Mouse (Mus musculus): Measurements from ENCODE around the gene Rnf5. TPM values are rescaled to one million over a fixed set of nuclear protein-coding genes. Genes with fewer than 3 reads are reported as not detected.

The Rnf5 gene
- polyA plus RNA-seq, 1 experiment = 101 TPM

- H3K9me3 ChIP-seq = no peaks in the 10 kb centered on the region
- H3K27me3 ChIP-seq (replicated peaks) = peaks cover 43% of the 10 kb centered on the region
- peak overlapping the region; percentile 94 for H3K4me3 ChIP-seq (replicated peaks)
- no peak for TF ChIP-seq GATA1 (IDR thresholded peaks at IDR 0.05; ENCODE audit: borderline replicate concordance, low read length)
- no peak for TF ChIP-seq FLI1 (IDR thresholded peaks at IDR 0.05; ENCODE audit: low read length)
- peaks cover 37% of the 10 kb centered on the region for H3K36me3 ChIP-seq (replicated peaks; ENCODE audit: low read length)
- H3K4me1 ChIP-seq = peaks cover 55% of the 10 kb centered on the region
Measured at GRCm38 (mm10) chr17:34626773-34627092, 23.2 kb upstream of the Rnf5 start.

- Histone ChIP-seq H3K4me3 (replicated peaks) (peak overlapping the region; percentile 94), H3K9me3 (no peaks in the 10 kb centered on the region), H3K27me3 (replicated peaks) (peaks cover 38% of the 10 kb centered on the region), H3K4me1 (peaks cover 50% of the 10 kb centered on the region), H3K36me3 (replicated peaks; ENCODE audit: low read length) (peaks cover 40% of the 10 kb centered on the region)
- TF ChIP-seq GATA1 (IDR thresholded peaks at IDR 0.05; ENCODE audit: borderline replicate concordance, low read length) = no peak
- no peak for TF ChIP-seq FLI1 (IDR thresholded peaks at IDR 0.05; ENCODE audit: low read length)
Measured at GRCm38 (mm10) chr17:34626062-34626772, 22.7 kb upstream of the Rnf5 start.

GRCm38 (mm10) chr17:34624981-34625380, 21.5 kb upstream of the Rnf5 start:
- H3K4me3 ChIP-seq (replicated peaks) = no peak overlapping the region
- TF ChIP-seq GATA1 (IDR thresholded peaks at IDR 0.05; ENCODE audit: borderline replicate concordance, low read length) = no peak
- TF ChIP-seq FLI1 (IDR thresholded peaks at IDR 0.05; ENCODE audit: low read length) = no peak
- H3K9me3 ChIP-seq = no peaks in the 10 kb centered on the region
- peaks cover 38% of the 10 kb centered on the region for H3K4me1 ChIP-seq
- H3K36me3 ChIP-seq (replicated peaks; ENCODE audit: low read length) = peaks cover 47% of the 10 kb centered on the region
- peaks cover 26% of the 10 kb centered on the region for H3K27me3 ChIP-seq (replicated peaks)

- H3K9me3 ChIP-seq = no peaks in the 10 kb centered on the region
- H3K36me3 ChIP-seq (replicated peaks; ENCODE audit: low read length) = peaks cover 53% of the 10 kb centered on the region
- H3K4me3 ChIP-seq (replicated peaks) = no peak overlapping the region
- TF ChIP-seq GATA1 (IDR thresholded peaks at IDR 0.05; ENCODE audit: borderline replicate concordance, low read length) (no peak), FLI1 (IDR thresholded peaks at IDR 0.05; ENCODE audit: low read length) (no peak)
- H3K4me1 ChIP-seq = peaks cover 28% of the 10 kb centered on the region
- peaks cover 8% of the 10 kb centered on the region for H3K27me3 ChIP-seq (replicated peaks)
Measured at GRCm38 (mm10) chr17:34623161-34623560, 19.7 kb upstream of the Rnf5 start.

- H3K4me3 ChIP-seq (replicated peaks) = no peak overlapping the region
Measured at GRCm38 (mm10) chr17:34621006-34621405, 17.5 kb upstream of the Rnf5 start.

GRCm38 (mm10) chr17:34618999-34619398, 15.5 kb upstream of the Rnf5 start:
- H3K36me3 ChIP-seq (replicated peaks; ENCODE audit: low read length) = peaks cover 74% of the 10 kb centered on the region
- H3K4me1 ChIP-seq = peaks cover 11% of the 10 kb centered on the region
- peak overlapping the region; percentile 3 for H3K4me3 ChIP-seq (replicated peaks)
- H3K27me3 ChIP-seq (replicated peaks) = no peaks in the 10 kb centered on the region
- no peaks in the 10 kb centered on the region for H3K9me3 ChIP-seq
- TF ChIP-seq FLI1 (IDR thresholded peaks at IDR 0.05; ENCODE audit: low read length) = no peak
- no peak for TF ChIP-seq GATA1 (IDR thresholded peaks at IDR 0.05; ENCODE audit: borderline replicate concordance, low read length)

More at GRCm38 (mm10) chr17:34621006-34621405, 17.5 kb upstream of the Rnf5 start:
- peaks cover 67% of the 10 kb centered on the region for H3K36me3 ChIP-seq (replicated peaks; ENCODE audit: low read length)
- TF ChIP-seq GATA1 (IDR thresholded peaks at IDR 0.05; ENCODE audit: borderline replicate concordance, low read length) = no peak
- no peaks in the 10 kb centered on the region for H3K9me3 ChIP-seq
- H3K4me1 ChIP-seq = peaks cover 14% of the 10 kb centered on the region
- no peaks in the 10 kb centered on the region for H3K27me3 ChIP-seq (replicated peaks)

- TF ChIP-seq FLI1 (IDR thresholded peaks at IDR 0.05; ENCODE audit: low read length) = no peak
- TF ChIP-seq GATA1 (IDR thresholded peaks at IDR 0.05; ENCODE audit: borderline replicate concordance, low read length) = no peak
- no peaks in the 10 kb centered on the region for H3K27me3 ChIP-seq (replicated peaks)
Measured at GRCm38 (mm10) chr17:34615871-34616270, 12.4 kb upstream of the Rnf5 start, which contains the start of gene Egfl8. Egfl8 (minus strand) TSS chr17:34615971.

GRCm38 (mm10) chr17:34613830-34614229, 10.3 kb upstream of the Rnf5 start:
- H3K27me3 ChIP-seq (replicated peaks) = no peaks in the 10 kb centered on the region
- peaks cover 25% of the 10 kb centered on the region for H3K4me1 ChIP-seq
- H3K4me3 ChIP-seq (replicated peaks) = no peak overlapping the region
- peaks cover 85% of the 10 kb centered on the region for H3K36me3 ChIP-seq (replicated peaks; ENCODE audit: low read length)
- no peak for TF ChIP-seq FLI1 (IDR thresholded peaks at IDR 0.05; ENCODE audit: low read length)
- TF ChIP-seq GATA1 (IDR thresholded peaks at IDR 0.05; ENCODE audit: borderline replicate concordance, low read length) = no peak
- no peaks in the 10 kb centered on the region for H3K9me3 ChIP-seq

More at GRCm38 (mm10) chr17:34615871-34616270, 12.4 kb upstream of the Rnf5 start, which contains the start of gene Egfl8:
- no peaks in the 10 kb centered on the region for H3K9me3 ChIP-seq
- H3K4me1 ChIP-seq = peaks cover 12% of the 10 kb centered on the region
- H3K4me3 ChIP-seq (replicated peaks) = no peak within 1 kb of the TSS
- peaks cover 78% of the 10 kb centered on the region for H3K36me3 ChIP-seq (replicated peaks; ENCODE audit: low read length)

- peaks cover 32% of the 10 kb centered on the region for H3K4me1 ChIP-seq
- peaks cover 90% of the 10 kb centered on the region for H3K36me3 ChIP-seq (replicated peaks; ENCODE audit: low read length)
- no peaks in the 10 kb centered on the region for H3K9me3 ChIP-seq
- no peaks in the 10 kb centered on the region for H3K27me3 ChIP-seq (replicated peaks)
- H3K4me3 ChIP-seq (replicated peaks) = no peak overlapping the region
- TF ChIP-seq GATA1 (IDR thresholded peaks at IDR 0.05; ENCODE audit: borderline replicate concordance, low read length) = no peak
- no peak for TF ChIP-seq FLI1 (IDR thresholded peaks at IDR 0.05; ENCODE audit: low read length)
Measured at GRCm38 (mm10) chr17:34613054-34613645, 9.7 kb upstream of the Rnf5 start.

- TF ChIP-seq FLI1 (IDR thresholded peaks at IDR 0.05; ENCODE audit: low read length) = no peak
- TF ChIP-seq GATA1 (IDR thresholded peaks at IDR 0.05; ENCODE audit: borderline replicate concordance, low read length) = no peak
- no peaks in the 10 kb centered on the region for H3K27me3 ChIP-seq (replicated peaks)
- no peaks in the 10 kb centered on the region for H3K9me3 ChIP-seq
- peaks cover 85% of the 10 kb centered on the region for H3K36me3 ChIP-seq (replicated peaks; ENCODE audit: low read length)
- H3K4me1 ChIP-seq = peaks cover 46% of the 10 kb centered on the region
- no peak overlapping the region for H3K4me3 ChIP-seq (replicated peaks)
Measured at GRCm38 (mm10) chr17:34611050-34611449, 7.6 kb upstream of the Rnf5 start.

Data from megakaryocyte, embryonic 14.5 days (primary cell).